Mouse (Mus musculus) limb, embryonic 12.5 days (tissue): ENCODE measurements around the gene Trpv2. TPM values are rescaled to one million over a fixed set of nuclear protein-coding genes. Genes with fewer than 3 reads are reported as not detected.

Experiments
- ATAC-seq: fragments of 200-750 bp; cut with Nextera tagmentation; 2 replicates; pipeline ENCODE4 v1.8.0; 2017; ENCODE audit warnings: low read depth, moderate TSS enrichment; ENCODE audit not compliant: insufficient number of reproducible peaks, insufficient read depth, low FRiP score, low TSS enrichment
- H3K27ac ChIP-seq: fragments of 300-500 bp; sonication (generic); 2 replicates; pipeline ENCODE4 v1.5.1; 2016; ENCODE audit warnings: mild to moderate bottlenecking, moderate library complexity
- H3K27me3 ChIP-seq: fragments of 300-500 bp; sonication (generic); 2 replicates; pipeline ENCODE4 v1.6.1; 2016; ENCODE audit warnings: mild to moderate bottlenecking, moderate library complexity
- H3K36me3 ChIP-seq: fragments of 300-500 bp; sonication (generic); 2 replicates; pipeline ENCODE4 v1.6.1; 2016; ENCODE audit warnings: mild to moderate bottlenecking, moderate library complexity
- H3K4me1 ChIP-seq: fragments of 300-500 bp; sonication (generic); replicated peaks from 2 replicates; pipeline ENCODE4 v1.6.1; 2016
- H3K4me2 ChIP-seq: fragments of 300-500 bp; sonication (generic); 2 replicates; pipeline ENCODE4 v1.6.1; 2016; ENCODE audit warnings: mild to moderate bottlenecking, moderate library complexity
- H3K4me3 ChIP-seq: fragments of 300-500 bp; sonication (generic); replicated peaks from 2 replicates; pipeline ENCODE4 v1.5.1; 2016; ENCODE audit warnings: mild to moderate bottlenecking
- H3K9ac ChIP-seq: fragments of 300-500 bp; sonication (generic); replicated peaks from 2 replicates; pipeline ENCODE4 v1.6.1; 2016; ENCODE audit warnings: mild to moderate bottlenecking, moderate library complexity
- H3K9me3 ChIP-seq: fragments of 300-500 bp; sonication (generic); 2 replicates; pipeline ENCODE4 v1.6.1; 2016; ENCODE audit warnings: mild to moderate bottlenecking, moderate library complexity
- WGBS: fragments of 180-500 bp; shearing (Covaris S2); methylation state at CpG from one replicate; pipeline ENCODE4 v1.1.7; 2016; 5-methylcytosine and 5-hydroxymethylcytosine counted together
- polyA plus RNA-seq: library from polyadenylated mRNA; unstranded; fragments of >200 nt; fragmentation: Nextera tagmentation; extraction: Ambion mirVana; gene quantifications from 2 replicates; pipeline ENCODE4 v1.2.1, GENCODE M21; 2016

The Trpv2 gene
- polyA plus RNA-seq, 1 experiment from 2014 or later = 1.2 TPM

- Histone ChIP-seq H3K27ac (no peak overlapping the region), H3K9me3 (no peaks in the 10 kb centered on the region), H3K4me3 (no peak overlapping the region), H3K27me3 (no peaks in the 10 kb centered on the region), H3K4me1 (peaks cover 19% of the 10 kb centered on the region), H3K4me2 (no peak overlapping the region), H3K9ac (no peak overlapping the region), H3K36me3 (peaks cover 21% of the 10 kb centered on the region)
- no peak for ATAC-seq
- 58% methylated on average over 6 of the region's 6 CpGs for WGBS
Observed at GRCm38 (mm10) chr11:62558961-62559646, 15.2 kb upstream of the Trpv2 start.

- H3K27me3 ChIP-seq = no peaks in the 10 kb centered on the region
- peak overlapping the region; percentile 61 for H3K4me2 ChIP-seq
- H3K4me1 ChIP-seq = 0 out of 2 replicates have a peak, but pooled peaks cover 6% of the 10 kb centered on the region
- H3K27ac ChIP-seq = no peak overlapping the region
- H3K9ac ChIP-seq = 0 out of 2 replicates have a peak overlapping the region, but pooled peaks have one; percentile 42
- H3K36me3 ChIP-seq = peaks cover 7% of the 10 kb centered on the region; the same call in 1 of the 2 replicates
- no peak for ATAC-seq
- WGBS = 33% methylated on average over 43 of the region's 43 CpGs
- H3K4me3 ChIP-seq = peak overlapping the region; percentile 31
- H3K9me3 ChIP-seq = no peaks in the 10 kb centered on the region
Observed at GRCm38 (mm10) chr11:62560463-62561016, 13.7 kb upstream of the Trpv2 start.

GRCm38 (mm10) chr11:62563590-62563989 is 10.7 kb upstream of the Trpv2 start:
- Histone ChIP-seq H3K4me1 (0 out of 2 replicates have a peak, but pooled peaks cover 3% of the 10 kb centered on the region), H3K4me3 (no peak overlapping the region), H3K4me2 (no peak overlapping the region), H3K27ac (no peak overlapping the region), H3K36me3 (no peaks in the 10 kb centered on the region), H3K9ac (no peak overlapping the region), H3K9me3 (no peaks in the 10 kb centered on the region), H3K27me3 (no peaks in the 10 kb centered on the region)
- 91% methylated on average over 2 of the region's 2 CpGs for WGBS
- no peak for ATAC-seq

- no peak overlapping the region for H3K4me3 ChIP-seq
- H3K27me3 ChIP-seq = no peaks in the 10 kb centered on the region
- H3K9ac ChIP-seq = no peak overlapping the region
- H3K4me1 ChIP-seq = 0 out of 2 replicates have a peak, but pooled peaks cover 3% of the 10 kb centered on the region
- ATAC-seq = no peak
- H3K9me3 ChIP-seq = no peaks in the 10 kb centered on the region; the same call in 1 of the 2 replicates
- no peak overlapping the region for H3K27ac ChIP-seq
- 69% methylated on average over 7 of the region's 7 CpGs for WGBS
- H3K36me3 ChIP-seq = no peaks in the 10 kb centered on the region
- H3K4me2 ChIP-seq = no peak overlapping the region
Observed at GRCm38 (mm10) chr11:62565747-62566146, 8.5 kb upstream of the Trpv2 start.

- H3K9me3 ChIP-seq = no peaks in the 10 kb centered on the region; the same call in 1 of the 2 replicates
- no peak overlapping the region for H3K4me2 ChIP-seq
- no peak overlapping the region for H3K4me3 ChIP-seq
- no peak overlapping the region for H3K27ac ChIP-seq
- no peak for ATAC-seq
- H3K9ac ChIP-seq = no peak overlapping the region
- 0 out of 2 replicates have a peak, but pooled peaks cover 3% of the 10 kb centered on the region for H3K4me1 ChIP-seq
- no peaks in the 10 kb centered on the region for H3K27me3 ChIP-seq
- H3K36me3 ChIP-seq = no peaks in the 10 kb centered on the region
- WGBS = 52% methylated on average over 1 of the region's 1 CpGs
Observed at GRCm38 (mm10) chr11:62566211-62566610, 8.1 kb upstream of the Trpv2 start.

- no peaks in the 10 kb centered on the region for H3K27me3 ChIP-seq
Observed at GRCm38 (mm10) chr11:62568300-62568699, 6.0 kb upstream of the Trpv2 start.

GRCm38 (mm10) chr11:62574703-62575085 is 408 bp downstream of the Trpv2 start:
- no peaks in the 10 kb centered on the region for H3K36me3 ChIP-seq
- no peak overlapping the region for H3K27ac ChIP-seq
- no peaks in the 10 kb centered on the region for H3K9me3 ChIP-seq
- peaks cover 8% of the 10 kb centered on the region; the same call in 1 of the 2 replicates for H3K4me1 ChIP-seq
- WGBS = 80% methylated on average over 4 of the region's 4 CpGs
- ATAC-seq = no peak
- H3K9ac ChIP-seq = no peak overlapping the region
- H3K27me3 ChIP-seq = peaks cover 15% of the 10 kb centered on the region
- no peak overlapping the region for H3K4me3 ChIP-seq
- H3K4me2 ChIP-seq = no peak overlapping the region

More at GRCm38 (mm10) chr11:62568300-62568699, 6.0 kb upstream of the Trpv2 start:
- Histone ChIP-seq H3K4me2 (no peak overlapping the region), H3K36me3 (no peaks in the 10 kb centered on the region), H3K9ac (no peak overlapping the region), H3K4me1 (no peaks in the 10 kb centered on the region), H3K4me3 (no peak overlapping the region), H3K9me3 (no peaks in the 10 kb centered on the region; the same call in 1 of the 2 replicates), H3K27ac (no peak overlapping the region)
- WGBS = 76% methylated on average over 3 of the region's 3 CpGs
- no peak for ATAC-seq

- Histone ChIP-seq H3K4me1 (peaks cover 8% of the 10 kb centered on the region; the same call in 1 of the 2 replicates), H3K27ac (no peak overlapping the region), H3K4me3 (peak overlapping the region; percentile 50), H3K9me3 (no peaks in the 10 kb centered on the region), H3K27me3 (peaks cover 15% of the 10 kb centered on the region), H3K9ac (peak overlapping the region; percentile 50), H3K36me3 (no peaks in the 10 kb centered on the region), H3K4me2 (peak overlapping the region; percentile 99)
- 4% methylated on average over 9 of the region's 9 CpGs for WGBS
- 0 out of 2 replicates have a peak, but pooled peaks have one; percentile 37 for ATAC-seq
Observed at GRCm38 (mm10) chr11:62575297-62575658, 992 bp downstream of the Trpv2 start.

- H3K4me3 ChIP-seq = peak overlapping the region; percentile 50
- H3K9ac ChIP-seq = peak overlapping the region; percentile 50
- H3K4me1 ChIP-seq = peaks cover 8% of the 10 kb centered on the region; the same call in 1 of the 2 replicates
- 6% methylated on average over 27 of the region's 27 CpGs for WGBS
- H3K27ac ChIP-seq = no peak overlapping the region
- ATAC-seq = no peak; the same call in 1 of the 2 replicates
- H3K9me3 ChIP-seq = no peaks in the 10 kb centered on the region
- peaks cover 15% of the 10 kb centered on the region for H3K27me3 ChIP-seq
- peak overlapping the region; percentile 99 for H3K4me2 ChIP-seq
- H3K36me3 ChIP-seq = no peaks in the 10 kb centered on the region
Observed at GRCm38 (mm10) chr11:62575659-62576438, 1.6 kb downstream of the Trpv2 start.

GRCm38 (mm10) chr11:62576530-62577152 is 2.4 kb downstream of the Trpv2 start:
- Histone ChIP-seq H3K27me3 (peaks cover 15% of the 10 kb centered on the region), H3K9me3 (no peaks in the 10 kb centered on the region), H3K4me3 (peak overlapping the region; percentile 50; the same call in 1 of the 2 replicates), H3K9ac (no peak overlapping the region), H3K4me1 (peaks cover 8% of the 10 kb centered on the region; the same call in 1 of the 2 replicates), H3K27ac (no peak overlapping the region), H3K36me3 (no peaks in the 10 kb centered on the region), H3K4me2 (peak overlapping the region; percentile 99; the same call in 1 of the 2 replicates)
- no peak for ATAC-seq
- WGBS = 62% methylated on average over 16 of the region's 16 CpGs
